Mouse (Mus musculus) embryonic fibroblast, embryonic 13.5 days (primary cell): ENCODE data around the gene Aldh1a1.

ENCODE experiments used
- CTCF ChIP-seq: IDR thresholded peaks from 2 replicates; pipeline ENCODE4 v1.5.1; 2011; ENCODE audit warnings: mild to moderate bottlenecking, control low read depth, low read length, moderate library complexity, borderline replicate concordance; ENCODE audit not compliant: insufficient read depth
- POLR2A ChIP-seq: IDR thresholded peaks from 2 replicates; pipeline ENCODE4 v1.6.1; 2011; ENCODE audit warnings: low read depth, mild to moderate bottlenecking, control low read depth, low read length, moderate library complexity

- no peak for TF ChIP-seq CTCF
- TF ChIP-seq POLR2A, result no peak
Observed at GRCm38 (mm10) chr19:20559952-20560351, 67.4 kb downstream of the Aldh1a1 start.
